Mouse (Mus musculus): ENCODE data around the gene Rpl35a. TPM values are rescaled to one million over a fixed set of nuclear protein-coding genes. Genes with fewer than 3 reads are reported as not detected.

The Rpl35a gene
- total and polyA plus RNA-seq, 2 experiments from 2014 or later, result 473 to 486 TPM

DNA sequence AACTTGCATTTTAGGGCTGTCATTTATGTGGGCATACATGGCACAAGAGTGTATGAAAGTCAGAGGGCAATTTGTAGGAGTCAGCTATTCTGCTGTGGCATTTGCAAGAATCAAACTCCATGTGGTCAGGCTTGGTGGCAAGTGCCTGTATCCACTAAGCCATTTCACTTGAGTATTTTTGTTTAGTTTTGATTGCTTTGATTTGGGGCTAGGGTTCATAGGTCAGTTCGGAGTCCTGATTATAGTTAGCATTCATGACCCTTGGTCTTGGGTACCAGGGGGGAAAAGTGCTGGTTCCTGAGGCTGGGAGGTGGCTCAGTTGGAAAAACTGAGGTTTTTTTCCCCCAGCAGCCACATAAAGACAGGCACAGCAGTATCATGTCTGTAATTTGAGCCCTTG, 3.2 kb downstream of the Rpl35a start:
- no peak for DNase-seq (ENCODE audit: low spot score)
- H3K4me3 ChIP-seq (ENCODE audit: low read length), result no peak overlapping the region
- no peak for ATAC-seq
- 0 out of 2 replicates have a peak, but pooled peaks cover 5% of the 10 kb centered on the region for H3K4me1 ChIP-seq (ENCODE audit: insufficient read depth, low read length)
- no peak overlapping the region for H3K4me2 ChIP-seq (ENCODE audit: low read depth, low read length)
- H3K27ac ChIP-seq, result no peak overlapping the region
- WGBS, result 84% methylated on average over 1 of the region's 1 CpGs
- peaks cover 21% of the 10 kb centered on the region; the same call in 1 of the 2 replicates for H3K36me3 ChIP-seq (ENCODE audit: insufficient read depth, low read length)
- no peaks in the 10 kb centered on the region for H3K27me3 ChIP-seq (ENCODE audit: insufficient read depth, low read length)
- H3K9me3 ChIP-seq (ENCODE audit: low read length), result no peaks in the 10 kb centered on the region
- no peak for TF ChIP-seq CTCF (IDR thresholded peaks at IDR 0.05; ENCODE audit: low read depth)
- H3K9ac ChIP-seq (replicated peaks; ENCODE audit: low read length), result no peak overlapping the region

GRCm38 (mm10) chr16:33060926-33061325, 4.7 kb downstream of the Rpl35a start:
- 0 out of 2 replicates have a peak, but pooled peaks cover 5% of the 10 kb centered on the region for H3K4me1 ChIP-seq (ENCODE audit: insufficient read depth, low read length)
- no peak for ATAC-seq
- H3K9me3 ChIP-seq (ENCODE audit: low read length), result no peaks in the 10 kb centered on the region
- H3K27me3 ChIP-seq (ENCODE audit: insufficient read depth, low read length), result no peaks in the 10 kb centered on the region
- TF ChIP-seq CTCF (IDR thresholded peaks at IDR 0.05; ENCODE audit: low read depth), result no peak
- peaks cover 21% of the 10 kb centered on the region; the same call in 1 of the 2 replicates for H3K36me3 ChIP-seq (ENCODE audit: insufficient read depth, low read length)
- H3K27ac ChIP-seq, result no peak overlapping the region
- no peak overlapping the region for H3K9ac ChIP-seq (replicated peaks; ENCODE audit: low read length)
- no peak overlapping the region for H3K4me2 ChIP-seq (ENCODE audit: low read depth, low read length)
- no peak for DNase-seq (ENCODE audit: low spot score)
- H3K4me3 ChIP-seq (ENCODE audit: low read length), result no peak overlapping the region
- 79% methylated on average over 2 of the region's 2 CpGs for WGBS

- Histone ChIP-seq H3K9me3 (ENCODE audit: low read length) (no peaks in the 10 kb centered on the region), H3K4me3 (ENCODE audit: low read length) (no peak overlapping the region), H3K4me1 (ENCODE audit: insufficient read depth, low read length) (0 out of 2 replicates have a peak, but pooled peaks cover 5% of the 10 kb centered on the region), H3K4me2 (ENCODE audit: low read depth, low read length) (peak overlapping the region; percentile 89; the same call in 1 of the 2 replicates), H3K27me3 (ENCODE audit: insufficient read depth, low read length) (no peaks in the 10 kb centered on the region), H3K9ac (replicated peaks; ENCODE audit: low read length) (no peak overlapping the region), H3K36me3 (ENCODE audit: insufficient read depth, low read length) (peaks cover 21% of the 10 kb centered on the region; the same call in 1 of the 2 replicates), H3K27ac (no peak overlapping the region)
- WGBS, result 56% methylated on average over 11 of the region's 11 CpGs
- TF ChIP-seq CTCF (IDR thresholded peaks at IDR 0.05; ENCODE audit: low read depth), result no peak
- no peak for DNase-seq (ENCODE audit: low spot score)
- ATAC-seq, result no peak
Measured at GRCm38 (mm10) chr16:33061400-33061799, 5.1 kb downstream of the Rpl35a start.

- Histone ChIP-seq H3K27ac (peak within 1 kb of the TSS; percentile 69), H3K4me1 (ENCODE audit: insufficient read depth, low read length) (0 out of 2 replicates have a peak, but pooled peaks cover 5% of the 10 kb centered on the region), H3K36me3 (ENCODE audit: insufficient read depth, low read length) (peaks cover 21% of the 10 kb centered on the region; the same call in 1 of the 2 replicates), H3K9me3 (ENCODE audit: low read length) (no peaks in the 10 kb centered on the region), H3K27me3 (ENCODE audit: insufficient read depth, low read length) (no peaks in the 10 kb centered on the region), H3K9ac (replicated peaks; ENCODE audit: low read length) (peak within 1 kb of the TSS; percentile 78), H3K4me2 (ENCODE audit: low read depth, low read length) (peak within 1 kb of the TSS; percentile 89), H3K4me3 (ENCODE audit: low read length) (peak within 1 kb of the TSS; percentile 75)
- TF ChIP-seq CTCF (IDR thresholded peaks at IDR 0.05; ENCODE audit: low read depth), result no peak
- DNase-seq (ENCODE audit: low spot score), result peak; percentile 97
- ATAC-seq, result peak; percentile 98
- WGBS, result 1% methylated on average over 56 of the region's 64 CpGs
Measured at GRCm38 (mm10) chr16:33062024-33062681, 5.9 kb downstream of the Rpl35a start, which contains the start of gene Lmln. Gene Lmln, plus strand, starts transcription at chr16:33062521.

DNA sequence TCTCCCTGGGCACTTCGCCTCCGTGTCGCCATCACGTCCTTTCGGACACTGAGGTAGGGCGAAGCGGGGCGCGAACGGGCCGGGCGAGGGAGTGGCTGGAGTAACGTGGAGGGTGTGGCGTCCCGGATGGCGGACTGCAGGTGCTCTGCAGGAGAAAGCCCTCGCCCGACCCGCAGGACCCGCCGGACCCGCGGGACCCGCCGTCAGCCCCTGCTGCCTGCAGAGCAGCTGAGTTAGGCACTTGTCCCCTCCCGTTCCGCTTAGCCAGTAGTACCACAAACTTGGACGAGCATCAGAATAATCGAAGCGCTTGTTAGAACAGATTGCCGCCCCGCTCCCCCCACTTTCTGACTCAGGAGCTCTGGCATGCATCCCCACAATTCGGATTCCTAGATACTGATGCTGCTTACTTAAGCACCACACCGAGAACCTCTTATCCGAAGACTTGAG, 6.5 kb downstream of the Rpl35a start:
- Histone ChIP-seq H3K27ac (peak overlapping the region; percentile 69), H3K9ac (replicated peaks; ENCODE audit: low read length) (peak overlapping the region; percentile 78), H3K36me3 (ENCODE audit: insufficient read depth, low read length) (peaks cover 21% of the 10 kb centered on the region; the same call in 1 of the 2 replicates), H3K4me2 (ENCODE audit: low read depth, low read length) (peak overlapping the region; percentile 89), H3K4me1 (ENCODE audit: insufficient read depth, low read length) (0 out of 2 replicates have a peak, but pooled peaks cover 2% of the 10 kb centered on the region), H3K9me3 (ENCODE audit: low read length) (no peaks in the 10 kb centered on the region), H3K27me3 (ENCODE audit: insufficient read depth, low read length) (no peaks in the 10 kb centered on the region), H3K4me3 (ENCODE audit: low read length) (peak overlapping the region; percentile 75)
- TF ChIP-seq CTCF (IDR thresholded peaks at IDR 0.05; ENCODE audit: low read depth), result no peak
- DNase-seq (ENCODE audit: low spot score), result peak; percentile 58
- no peak; the same call in 1 of the 2 replicates for ATAC-seq
- WGBS, result under 1% methylated on average over 35 of the region's 35 CpGs

DNA sequence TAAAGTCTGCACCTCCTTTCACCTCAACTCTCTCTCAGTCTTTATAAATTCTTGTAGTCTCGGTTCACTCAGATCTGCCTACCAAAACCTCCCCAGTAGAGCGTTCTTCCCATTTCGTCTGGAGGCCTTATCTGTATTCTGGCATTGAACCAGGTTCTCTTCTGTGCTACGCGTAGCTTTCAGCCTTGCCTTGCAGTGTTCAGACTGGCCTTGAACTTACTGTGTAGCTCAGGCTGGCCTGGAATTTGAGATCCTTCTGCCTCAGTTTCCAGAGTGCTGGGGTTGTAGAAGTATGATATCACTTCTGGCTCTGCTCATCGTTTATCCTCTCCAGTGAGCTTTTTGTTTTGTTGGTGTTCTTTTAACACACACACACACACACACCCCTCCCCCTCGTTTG, 7.0 kb downstream of the Rpl35a start:
- Histone ChIP-seq H3K4me2 (ENCODE audit: low read depth, low read length) (peak overlapping the region; percentile 89), H3K4me1 (ENCODE audit: insufficient read depth, low read length) (no peaks in the 10 kb centered on the region), H3K36me3 (ENCODE audit: insufficient read depth, low read length) (peaks cover 21% of the 10 kb centered on the region; the same call in 1 of the 2 replicates), H3K9me3 (ENCODE audit: low read length) (no peaks in the 10 kb centered on the region), H3K27ac (peak overlapping the region; percentile 69; the same call in 1 of the 2 replicates), H3K27me3 (ENCODE audit: insufficient read depth, low read length) (no peaks in the 10 kb centered on the region), H3K4me3 (ENCODE audit: low read length) (peak overlapping the region; percentile 75), H3K9ac (replicated peaks; ENCODE audit: low read length) (peak overlapping the region; percentile 78)
- WGBS, result 9% methylated on average over 7 of the region's 7 CpGs
- TF ChIP-seq CTCF (IDR thresholded peaks at IDR 0.05; ENCODE audit: low read depth), result no peak
- DNase-seq (ENCODE audit: low spot score) (peak; percentile 25), ATAC-seq (no peak)

GRCm38 (mm10) chr16:33064636-33065035, 8.4 kb downstream of the Rpl35a start:
- 67% methylated on average over 9 of the region's 9 CpGs for WGBS
- Histone ChIP-seq H3K4me2 (ENCODE audit: low read depth, low read length) (no peak overlapping the region), H3K9ac (replicated peaks; ENCODE audit: low read length) (no peak overlapping the region), H3K27ac (no peak overlapping the region), H3K4me3 (ENCODE audit: low read length) (no peak overlapping the region), H3K4me1 (ENCODE audit: insufficient read depth, low read length) (no peaks in the 10 kb centered on the region), H3K27me3 (ENCODE audit: insufficient read depth, low read length) (no peaks in the 10 kb centered on the region), H3K36me3 (ENCODE audit: insufficient read depth, low read length) (peaks cover 12% of the 10 kb centered on the region), H3K9me3 (ENCODE audit: low read length) (no peaks in the 10 kb centered on the region)
- ATAC-seq (no peak), DNase-seq (ENCODE audit: low spot score) (no peak)
- peak; percentile 34; the same call in 1 of the 2 replicates for TF ChIP-seq CTCF (IDR thresholded peaks at IDR 0.05; ENCODE audit: low read depth)
